Mouse (Mus musculus) brain, adult 2 months (tissue): ENCODE results near the gene Stoml2.
A peak's percentile ranks its signal among the peaks of the same experiment; 100 is the strongest.

Experiments used
- DNase-seq: peaks from one replicate; pipeline ENCODE4 v3.0.0; 2011; ENCODE audit warnings: low read depth, low spot score

The Stoml2 gene

GRCm38 (mm10) chr4:43031237-43031995 lies at the start of gene Stoml2:
Gene Stoml2, minus strand, starts transcription at chr4:43031710.
- DNase-seq, result peak; percentile 99

- no peak for DNase-seq
These were observed 46.7 kb upstream of the Stoml2 start for GRCm38 (mm10) chr4:43078071-43078718.

GRCm38 (mm10) chr4:43074923-43075322 lies 43.4 kb upstream of the Stoml2 start:
- DNase-seq, result peak; percentile 29

- no peak for DNase-seq
These were observed 34.0 kb upstream of the Stoml2 start for GRCm38 (mm10) chr4:43065471-43065870.

GRCm38 (mm10) chr4:43060286-43060685 lies 28.8 kb upstream of the Stoml2 start:
- no peak for DNase-seq

GRCm38 (mm10) chr4:43059697-43060096 lies 28.2 kb upstream of the Stoml2 start:
- no peak for DNase-seq

- peak; percentile 95 for DNase-seq
These were observed 27.5 kb upstream of the Stoml2 start, which contains the start of gene Unc13b for GRCm38 (mm10) chr4:43058753-43059654. Gene Unc13b, plus strand, starts transcription at chr4:43058953.

- no peak for DNase-seq
These were observed 26.9 kb upstream of the Stoml2 start for GRCm38 (mm10) chr4:43058392-43058752.

GRCm38 (mm10) chr4:43057654-43058053 lies 26.1 kb upstream of the Stoml2 start:
- no peak for DNase-seq

- DNase-seq, result peak; percentile 82
These were observed 21.1 kb upstream of the Stoml2 start for GRCm38 (mm10) chr4:43052627-43053026.

- peak; percentile 93 for DNase-seq
These were observed 15.7 kb upstream of the Stoml2 start for GRCm38 (mm10) chr4:43047231-43047630.

GRCm38 (mm10) chr4:43046607-43047006 lies 15.1 kb upstream of the Stoml2 start:
- DNase-seq, result no peak

GRCm38 (mm10) chr4:43045659-43046302 lies 14.3 kb upstream of the Stoml2 start, which contains the start of gene Fam214b:
Gene Fam214b, minus strand, starts transcription at chr4:43046220.
- peak; percentile 96 for DNase-seq

GRCm38 (mm10) chr4:43045285-43045658 lies 13.8 kb upstream of the Stoml2 start:
- DNase-seq, result no peak

GRCm38 (mm10) chr4:43044673-43045072 lies 13.2 kb upstream of the Stoml2 start:
- DNase-seq, result no peak

GRCm38 (mm10) chr4:43043644-43044357 lies 12.3 kb upstream of the Stoml2 start:
- DNase-seq, result peak; percentile 75

- DNase-seq, result peak; percentile 48
These were observed 9.5 kb upstream of the Stoml2 start for GRCm38 (mm10) chr4:43040881-43041547.

GRCm38 (mm10) chr4:43040114-43040572 lies 8.6 kb upstream of the Stoml2 start:
- peak; percentile 99 for DNase-seq

- no peak for DNase-seq
These were observed 8.1 kb upstream of the Stoml2 start for GRCm38 (mm10) chr4:43039609-43040008.
